Mouse (Mus musculus) liver, adult 10 weeks (tissue): ENCODE data around the gene Def8. TPM values are rescaled to one million over a fixed set of nuclear protein-coding genes. Genes with fewer than 3 reads are reported as not detected.

ENCODE experiments used
- polyA plus RNA-seq: library from polyadenylated mRNA; stranded (reverse); fragments of 350-450 nt; fragmentation: Illumina TruSeq; extraction: RNeasy Lipid Tissue Mini Kit (QIAGEN cat#74804); gene quantifications from one replicate; pipeline ENCODE4 v1.2.3, GENCODE M21; 2014; ENCODE audit warnings: low read depth, low replicate concordance

The Def8 gene
- 5.8 TPM for polyA plus RNA-seq

DNA sequence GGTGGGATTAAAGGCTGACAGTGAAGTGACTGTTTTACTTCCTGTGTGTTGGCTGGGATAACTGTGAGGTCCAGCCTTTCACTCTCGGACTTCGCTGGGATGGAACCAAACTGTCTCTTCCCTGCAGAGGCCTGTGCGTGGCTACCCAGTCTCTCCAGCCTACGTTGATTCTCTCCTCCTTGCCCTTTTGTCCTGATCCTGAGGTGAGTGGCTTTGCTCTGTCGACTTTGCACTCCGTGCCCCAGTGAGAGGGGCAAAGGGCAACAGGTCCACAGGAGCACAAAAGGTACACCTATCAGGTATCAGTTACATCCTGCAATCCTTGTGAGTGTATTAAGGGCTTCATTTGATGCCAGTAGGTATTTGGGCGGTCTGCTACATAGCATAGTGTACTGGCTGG is at the start of gene Def8:
Def8 (plus strand) TSS at position 87 of the 400 bp plus-strand sequence.

DNA sequence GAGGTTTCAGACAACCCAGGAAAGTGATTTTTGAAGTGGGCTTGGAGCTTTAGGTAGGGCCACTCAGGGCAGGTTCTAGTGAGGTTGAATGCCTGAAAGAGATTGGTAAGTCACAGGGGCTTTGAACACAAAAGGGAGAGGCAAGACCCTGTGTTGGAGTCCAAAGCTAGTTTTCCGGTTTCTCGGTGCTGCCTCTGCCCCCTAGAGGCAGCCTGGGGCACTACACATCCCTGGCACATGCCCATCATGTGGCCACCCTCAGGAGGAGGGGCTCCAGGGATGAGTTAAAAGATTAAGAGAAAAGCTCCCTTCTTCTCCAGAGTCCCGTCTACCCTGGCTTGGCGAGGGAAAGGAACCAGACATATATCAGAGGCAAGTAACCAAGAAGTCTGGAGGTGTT is 16.5 kb upstream of the Def8 start, which contains the start of gene Mc1r:
Mc1r (plus strand) TSS at position 322 of the 400 bp plus-strand sequence.

DNA sequence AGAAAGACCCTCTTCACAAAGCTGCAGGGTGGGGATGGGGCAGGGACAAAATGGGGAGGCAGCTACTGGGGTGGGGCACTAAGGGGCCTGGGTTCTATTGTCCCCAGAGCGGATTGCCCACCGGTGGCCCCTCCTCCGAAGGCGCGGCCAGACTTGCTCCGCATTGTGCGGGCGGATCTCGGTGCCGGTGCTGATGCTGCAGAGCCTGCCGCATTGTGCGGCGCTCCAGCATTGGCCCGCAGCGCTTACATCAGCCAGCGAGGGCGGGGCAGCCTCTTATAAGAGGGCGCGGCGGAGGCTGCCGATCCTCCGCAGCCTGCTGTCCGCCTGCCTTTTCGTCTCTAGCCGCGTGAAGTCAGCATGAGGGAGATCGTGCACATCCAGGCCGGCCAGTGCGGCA is 12.1 kb upstream of the Def8 start, which contains the start of gene Tubb3:
Tubb3 (plus strand) TSS at position 179 of the 400 bp plus-strand sequence.

DNA sequence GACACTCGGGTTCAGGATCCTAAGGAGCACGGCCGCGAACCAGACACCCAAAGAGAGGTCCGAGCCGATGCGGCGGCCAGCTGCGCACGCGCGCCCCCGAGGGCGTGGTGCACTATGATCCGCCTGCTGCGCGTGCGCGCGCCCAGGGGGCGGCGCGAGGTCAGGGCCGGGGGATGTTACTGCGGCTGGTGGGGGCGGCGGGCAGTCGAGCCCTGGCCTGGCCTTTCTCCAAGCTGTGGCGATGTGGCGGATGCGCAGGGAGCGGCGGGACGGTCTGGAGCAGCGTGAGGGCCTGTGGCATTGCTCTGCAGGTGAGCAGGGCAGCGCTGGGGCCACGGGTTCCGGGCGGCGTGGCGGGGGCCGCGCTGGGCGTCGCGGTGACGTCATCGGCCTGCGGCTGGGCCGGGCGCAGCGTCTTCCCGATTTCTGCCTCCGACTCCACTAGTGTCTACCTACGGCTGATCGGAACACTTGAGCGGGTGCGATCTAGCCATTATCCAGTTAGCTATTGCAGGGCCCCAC is 54.5 kb downstream of the Def8 start, which contains the start of gene Afg3l1:
Afg3l1 (plus strand) TSS at position 167 of the 522 bp plus-strand sequence.

Other genes starting within 250 kb of the Def8 start
- 0.34 TPM for gene Dpep1, start 237.3 kb upstream of the Def8 start, polyA plus RNA-seq
- 7.1 TPM for gene Chmp1a, start 210.8 kb upstream of the Def8 start, polyA plus RNA-seq
- 0.24 TPM for gene Spata33, start 210.7 kb upstream of the Def8 start, polyA plus RNA-seq
- gene Cdk10, start 198.7 kb upstream of the Def8 start, polyA plus RNA-seq, result 3.7 TPM
- gene Spata2l, start 187.3 kb upstream of the Def8 start, polyA plus RNA-seq, result 1.1 TPM
- gene Zfp276, start 169.3 kb upstream of the Def8 start, polyA plus RNA-seq, result 1.6 TPM
- gene Vps9d1, start 169.2 kb upstream of the Def8 start, polyA plus RNA-seq, result 1.0 TPM
- not detected for gene Fanca, start 105.0 kb upstream of the Def8 start, polyA plus RNA-seq
- gene Spire2, start 90.8 kb upstream of the Def8 start, polyA plus RNA-seq, result not detected
- 102 TPM for gene Tcf25, start 49.8 kb upstream of the Def8 start, polyA plus RNA-seq
- not detected for gene Mc1r, start 16.4 kb upstream of the Def8 start, polyA plus RNA-seq
- gene Tubb3, start 12.1 kb upstream of the Def8 start, polyA plus RNA-seq, result not detected
- gene Afg3l1, start 54.4 kb downstream of the Def8 start, polyA plus RNA-seq, result 8.9 TPM
- gene Dbndd1, start 91.9 kb downstream of the Def8 start, polyA plus RNA-seq, result not detected
- 0.37 TPM for gene Gas8, start 95.3 kb downstream of the Def8 start, polyA plus RNA-seq
- gene Rhou, start 230.4 kb downstream of the Def8 start, polyA plus RNA-seq, result 31.8 TPM